26 mouse cellular contexts compared by ENCODE assay signal in genomic region chr6:48597233-48597625, GRCm38 (mm10). TPM values are rescaled to one million over a fixed set of nuclear protein-coding genes. Genes with fewer than 3 reads are reported as not detected.
DNase-seq lines count a peak whose midpoint lies in the region; ATAC-seq and TF ChIP-seq lines count a peak whose summit lies in the region.
"Had no signal": no experiment of that assay in that cellular context is flagged by ENCODE, and none has a peak within 500 bp of the region (broad histone marks: within the 10 kb centered on the region; RNA-seq: fewer than 3 reads in every experiment).

No protein-coding gene starts in this region.

- no peak for TF ChIP-seq EP300 in liver, postnatal 0 days (IDR thresholded peaks at IDR 0.05; ENCODE audit: low read depth)

- 97% methylated on average over 27 of the region's 27 CpGs for WGBS in embryonic facial prominence, embryonic 10.5 days
- WGBS in liver, embryonic 12.5 days (ENCODE audit: insufficient replicate concordance): 92% methylated on average over 27 of the region's 27 CpGs
- WGBS in liver, postnatal 0 days (ENCODE audit: insufficient replicate concordance): 93% methylated on average over 27 of the region's 27 CpGs

- no peak overlapping the region for H3K27ac ChIP-seq in embryonic facial prominence, embryonic 10.5 days (replicated peaks)
- H3K27ac ChIP-seq in liver, embryonic 12.5 days: no peak overlapping the region
- H3K27ac ChIP-seq in liver, postnatal 0 days (ENCODE audit: low read depth): no peak overlapping the region
- H3K27ac ChIP-seq: embryonic facial prominence, embryonic 15.5 days; forebrain, embryonic 10.5 days; gastrocnemius, adult 2 months; heart, embryonic 15.5 days; hindbrain, embryonic 15.5 days had no signal

- TF ChIP-seq CTCF in liver, postnatal 0 days (IDR thresholded peaks at IDR 0.05; ENCODE audit: low read depth): no peak

- H3K4me2 ChIP-seq in liver, embryonic 12.5 days: no peak overlapping the region
- no peak overlapping the region for H3K4me2 ChIP-seq in liver, postnatal 0 days (ENCODE audit: low read depth, low read length)
- H3K4me2 ChIP-seq: embryonic facial prominence, embryonic 15.5 days; heart, embryonic 15.5 days; hindbrain, embryonic 15.5 days had no signal

- no peak for ATAC-seq in megakaryocyte, adult 5-6 weeks (ENCODE audit: poor library complexity, severe bottlenecking)
- ATAC-seq in liver, embryonic 12.5 days: no peak
- ATAC-seq in liver, postnatal 0 days: no peak
- no peak for ATAC-seq in granulocyte monocyte progenitor cell, adult 5-6 weeks (replicated peaks; ENCODE audit: poor library complexity, severe bottlenecking)
- ATAC-seq: forebrain, embryonic 14.5 days; inflammation-experienced regulatory T-cells, adult 6 months; Patski had no signal

- peaks cover 66% of the 10 kb centered on the region for H3K36me3 ChIP-seq in megakaryocyte, embryonic 14.5 days (replicated peaks; ENCODE audit: low read length)
- peaks cover 62% of the 10 kb centered on the region for H3K36me3 ChIP-seq in embryonic facial prominence, embryonic 10.5 days (replicated peaks)
- peaks cover 46% of the 10 kb centered on the region for H3K36me3 ChIP-seq in liver, embryonic 12.5 days
- peaks cover 26% of the 10 kb centered on the region for H3K36me3 ChIP-seq in liver, postnatal 0 days (replicated peaks; ENCODE audit: insufficient read depth, low read length)

- no peak overlapping the region for H3K9ac ChIP-seq in liver, embryonic 12.5 days
- H3K9ac ChIP-seq in liver, postnatal 0 days (replicated peaks): no peak overlapping the region
- H3K9ac ChIP-seq: embryonic facial prominence, embryonic 15.5 days; heart, embryonic 15.5 days; hindbrain, embryonic 15.5 days had no signal

- peak; percentile 43 for DNase-seq in ES-CJ7 (ENCODE audit: low read depth, low spot score)
- DNase-seq in embryonic facial prominence, embryonic 10.5 days (ENCODE audit: low spot score): no peak
- DNase-seq in testis, postnatal 10 days (ENCODE audit: low spot score): peak; percentile 45
- no peak for DNase-seq in liver, postnatal 0 days
- DNase-seq: adrenal gland, adult 8-10 months; adrenal gland, postnatal 36 days; cerebellum, adult 2 months; cerebellum, postnatal 10 days; gastrocnemius, adult 2 months; gastrocnemius, postnatal 25 days; heart, postnatal 14 days had no signal

- peak overlapping the region; percentile 100 for H3K4me3 ChIP-seq in megakaryocyte, embryonic 14.5 days (replicated peaks)
- 0 out of 2 replicates have a peak overlapping the region, but pooled peaks have one; percentile 9 for H3K4me3 ChIP-seq in embryonic facial prominence, embryonic 10.5 days
- no peak overlapping the region for H3K4me3 ChIP-seq in liver, embryonic 12.5 days
- no peak overlapping the region for H3K4me3 ChIP-seq in liver, postnatal 0 days (ENCODE audit: low read depth, low read length)
- H3K4me3 ChIP-seq: embryonic facial prominence, embryonic 15.5 days; erythroblast, embryonic 14.5 days; forebrain, embryonic 10.5 days; gastrocnemius, adult 2 months; heart, embryonic 15.5 days; hindbrain, embryonic 15.5 days had no signal

- peaks cover 18% of the 10 kb centered on the region for H3K9me3 ChIP-seq in megakaryocyte, embryonic 14.5 days
- peaks cover 34% of the 10 kb centered on the region for H3K9me3 ChIP-seq in embryonic facial prominence, embryonic 10.5 days
- peaks cover 7% of the 10 kb centered on the region; the same call in 1 of the 2 replicates for H3K9me3 ChIP-seq in liver, embryonic 12.5 days (replicated peaks)
- H3K9me3 ChIP-seq in liver, postnatal 0 days (ENCODE audit: low read length): no peaks in the 10 kb centered on the region

- no peaks in the 10 kb centered on the region for H3K27me3 ChIP-seq in megakaryocyte, embryonic 14.5 days (replicated peaks)
- H3K27me3 ChIP-seq in embryonic facial prominence, embryonic 10.5 days (replicated peaks; ENCODE audit: low read depth, poor library complexity, severe bottlenecking): no peaks in the 10 kb centered on the region
- no peaks in the 10 kb centered on the region for H3K27me3 ChIP-seq in liver, embryonic 12.5 days (replicated peaks)
- H3K27me3 ChIP-seq in liver, postnatal 0 days (ENCODE audit: insufficient read depth, low read length): no peaks in the 10 kb centered on the region
- H3K27me3 ChIP-seq: CH12.LX; embryonic facial prominence, embryonic 15.5 days; heart, embryonic 15.5 days; hindbrain, embryonic 15.5 days; Patski had no signal

- peaks cover 88% of the 10 kb centered on the region for H3K4me1 ChIP-seq in megakaryocyte, embryonic 14.5 days
- H3K4me1 ChIP-seq in embryonic facial prominence, embryonic 10.5 days: peaks cover 33% of the 10 kb centered on the region
- H3K4me1 ChIP-seq in liver, embryonic 12.5 days: peaks cover 38% of the 10 kb centered on the region
- H3K4me1 ChIP-seq in liver, postnatal 0 days (ENCODE audit: insufficient read depth): peaks cover 14% of the 10 kb centered on the region

RNA-seq across cellular contexts. Expression of gene Gm44965, which starts 3.5 kb away (rescaled TPM):
- polyA plus RNA-seq in megakaryocyte, embryonic 14.5 days (2012; ENCODE audit: insufficient read depth, low replicate concordance): not detected in 2 replicates
- total RNA-seq in megakaryocyte, adult 5-6 weeks (2015): not detected in 2 replicates
- not detected in 2 replicates for total RNA-seq in megakaryocyte, adult 5-6 weeks (2017)
- polyA plus RNA-seq in embryonic facial prominence, embryonic 10.5 days (2016; fragmentation: Nextera tagmentation; extraction: Ambion mirVana): 0.91 TPM in 1 of 2 replicates, not detected in the other
- not detected in 2 replicates for polyA plus RNA-seq in liver, embryonic 12.5 days (2016; fragmentation: Nextera tagmentation; extraction: Ambion mirVana)
- polyA plus RNA-seq in liver, postnatal 0 days (2015; fragmentation: Nextera tagmentation; extraction: Ambion mirVana): not detected in 2 replicates
- total RNA-seq in granulocyte monocyte progenitor cell, adult 5-6 weeks (2014; fragmentation: Nextera tagmentation): not detected in 2 replicates
- total RNA-seq in granulocyte monocyte progenitor cell, adult 5-6 weeks (2017): not detected in 2 replicates
- total RNA-seq: adrenal gland, postnatal 36 days; CH12.LX; gastrocnemius, adult 2 months; heart, postnatal 14 days had no signal
- polyA plus RNA-seq: cerebellum, adult 2 months; embryonic facial prominence, embryonic 11.5 days; embryonic facial prominence, embryonic 15.5 days; erythroblast, embryonic 14.5 days; forebrain, embryonic 14.5 days; heart, embryonic 15.5 days; hindbrain, embryonic 11.5 days had no signal

RNA-seq across cellular contexts. Expression of gene Repin1, which starts 3.5 kb away (rescaled TPM):
- polyA plus RNA-seq in megakaryocyte, embryonic 14.5 days (2012; ENCODE audit: insufficient read depth, low replicate concordance): 72.0 and 191 TPM in 2 replicates
- total RNA-seq in megakaryocyte, adult 5-6 weeks (2015): 1.8 and 2.7 TPM in 2 replicates
- 4.0 and 4.3 TPM in 2 replicates for total RNA-seq in megakaryocyte, adult 5-6 weeks (2017)
- 50.7 and 56.2 TPM in 2 replicates for polyA plus RNA-seq in embryonic facial prominence, embryonic 10.5 days (2016; fragmentation: Nextera tagmentation; extraction: Ambion mirVana)
- polyA plus RNA-seq in liver, embryonic 12.5 days (2016; fragmentation: Nextera tagmentation; extraction: Ambion mirVana): 11.8 and 13.2 TPM in 2 replicates
- 14.4 and 14.8 TPM in 2 replicates for polyA plus RNA-seq in liver, postnatal 0 days (2015; fragmentation: Nextera tagmentation; extraction: Ambion mirVana)
- 15.2 and 18.8 TPM in 2 replicates for total RNA-seq in granulocyte monocyte progenitor cell, adult 5-6 weeks (2014; fragmentation: Nextera tagmentation)
- total RNA-seq in granulocyte monocyte progenitor cell, adult 5-6 weeks (2017): 10.6 and 12.0 TPM in 2 replicates

RNA-seq across cellular contexts. Expression of gene Zfp775, which starts 4.6 kb away (rescaled TPM):
- polyA plus RNA-seq in megakaryocyte, embryonic 14.5 days (2012; ENCODE audit: insufficient read depth, low replicate concordance): 4.2 and 5.8 TPM in 2 replicates
- 0.45 and 0.82 TPM in 2 replicates for total RNA-seq in megakaryocyte, adult 5-6 weeks (2015)
- total RNA-seq in megakaryocyte, adult 5-6 weeks (2017): 1.8 and 6.3 TPM in 2 replicates
- 10.1 and 10.8 TPM in 2 replicates for polyA plus RNA-seq in embryonic facial prominence, embryonic 10.5 days (2016; fragmentation: Nextera tagmentation; extraction: Ambion mirVana)
- polyA plus RNA-seq in liver, embryonic 12.5 days (2016; fragmentation: Nextera tagmentation; extraction: Ambion mirVana): 2.0 and 2.2 TPM in 2 replicates
- 0.93 and 1.8 TPM in 2 replicates for polyA plus RNA-seq in liver, postnatal 0 days (2015; fragmentation: Nextera tagmentation; extraction: Ambion mirVana)
- total RNA-seq in granulocyte monocyte progenitor cell, adult 5-6 weeks (2014; fragmentation: Nextera tagmentation): 2.2 TPM in 1 of 2 replicates, not detected in the other
- total RNA-seq in granulocyte monocyte progenitor cell, adult 5-6 weeks (2017): 0.99 and 1.7 TPM in 2 replicates

RNA-seq across cellular contexts. Expression of gene Gm45021, which starts 7.8 kb away (rescaled TPM):
- polyA plus RNA-seq in megakaryocyte, embryonic 14.5 days (2012; ENCODE audit: insufficient read depth, low replicate concordance): not detected in 2 replicates
- total RNA-seq in megakaryocyte, adult 5-6 weeks (2015): not detected in 2 replicates
- total RNA-seq in megakaryocyte, adult 5-6 weeks (2017): not detected in 2 replicates
- polyA plus RNA-seq in embryonic facial prominence, embryonic 10.5 days (2016; fragmentation: Nextera tagmentation; extraction: Ambion mirVana): not detected in 2 replicates
- polyA plus RNA-seq in liver, embryonic 12.5 days (2016; fragmentation: Nextera tagmentation; extraction: Ambion mirVana): 0.44 TPM in 1 of 2 replicates, not detected in the other
- not detected in 2 replicates for polyA plus RNA-seq in liver, postnatal 0 days (2015; fragmentation: Nextera tagmentation; extraction: Ambion mirVana)
- not detected in 2 replicates for total RNA-seq in granulocyte monocyte progenitor cell, adult 5-6 weeks (2014; fragmentation: Nextera tagmentation)
- total RNA-seq in granulocyte monocyte progenitor cell, adult 5-6 weeks (2017): not detected in 2 replicates
- total RNA-seq: adrenal gland, adult 8-10 months; adrenal gland, postnatal 36 days; CH12.LX; gastrocnemius, adult 2 months; gastrocnemius, postnatal 25 days; heart, postnatal 14 days had no signal
- polyA plus RNA-seq: cerebellum, adult 2 months; embryonic facial prominence, embryonic 11.5 days; embryonic facial prominence, embryonic 15.5 days; erythroblast, embryonic 14.5 days; forebrain, embryonic 10.5 days; forebrain, embryonic 14.5 days; heart, embryonic 15.5 days; hindbrain, embryonic 11.5 days; hindbrain, embryonic 15.5 days; inflammation-experienced regulatory T-cells, adult 6 months; Patski had no signal

RNA-seq across cellular contexts. Expression of gene Rarres2, which starts 24.6 kb away (rescaled TPM):
- not detected in 2 replicates for polyA plus RNA-seq in megakaryocyte, embryonic 14.5 days (2012; ENCODE audit: insufficient read depth, low replicate concordance)
- total RNA-seq in megakaryocyte, adult 5-6 weeks (2015): 0.74 TPM in 1 of 2 replicates, not detected in the other
- total RNA-seq in megakaryocyte, adult 5-6 weeks (2017): 0.15 and 0.94 TPM in 2 replicates
- polyA plus RNA-seq in embryonic facial prominence, embryonic 10.5 days (2016; fragmentation: Nextera tagmentation; extraction: Ambion mirVana): 2.5 and 3.0 TPM in 2 replicates
- polyA plus RNA-seq in liver, embryonic 12.5 days (2016; fragmentation: Nextera tagmentation; extraction: Ambion mirVana): 6.1 and 6.8 TPM in 2 replicates
- 485 and 531 TPM in 2 replicates for polyA plus RNA-seq in liver, postnatal 0 days (2015; fragmentation: Nextera tagmentation; extraction: Ambion mirVana)
- not detected in 2 replicates for total RNA-seq in granulocyte monocyte progenitor cell, adult 5-6 weeks (2014; fragmentation: Nextera tagmentation)
- total RNA-seq in granulocyte monocyte progenitor cell, adult 5-6 weeks (2017): not detected in 2 replicates
- polyA plus RNA-seq: erythroblast, embryonic 14.5 days had no signal

Comparison
In these comparisons a context has a peak if more than half of its experiments do, and no peak if none do; other contexts are left out.
1. H3K4me3 ChIP-seq: peak in megakaryocyte, embryonic 14.5 days (single experiment) and embryonic facial prominence, embryonic 10.5 days (single experiment); none in liver, embryonic 12.5 days (single experiment) and liver, postnatal 0 days (single experiment).
2. DNase-seq: peak in ES-CJ7 (single experiment) and testis, postnatal 10 days (single experiment); none in embryonic facial prominence, embryonic 10.5 days (single experiment) and liver, postnatal 0 days (single experiment).